Mouse (Mus musculus): ENCODE results near the gene 4930519G04Rik.
"Not testable (repeated sequence)": the region's sequence is repeated elsewhere in the genome, so short reads cannot be mapped to it uniquely, and the experiment has no call there.

The 4930519G04Rik gene

GRCm38 (mm10) chr5:114840481-114840880 is 13.0 kb upstream of the 4930519G04Rik start:
- DNase-seq (ENCODE audit: low spot score in 2 of 2), result not testable (repeated sequence)

GRCm38 (mm10) chr5:114842155-114842554 is 11.3 kb upstream of the 4930519G04Rik start:
- DNase-seq (ENCODE audit: low spot score in 2 of 2), result not testable (repeated sequence)

DNA sequence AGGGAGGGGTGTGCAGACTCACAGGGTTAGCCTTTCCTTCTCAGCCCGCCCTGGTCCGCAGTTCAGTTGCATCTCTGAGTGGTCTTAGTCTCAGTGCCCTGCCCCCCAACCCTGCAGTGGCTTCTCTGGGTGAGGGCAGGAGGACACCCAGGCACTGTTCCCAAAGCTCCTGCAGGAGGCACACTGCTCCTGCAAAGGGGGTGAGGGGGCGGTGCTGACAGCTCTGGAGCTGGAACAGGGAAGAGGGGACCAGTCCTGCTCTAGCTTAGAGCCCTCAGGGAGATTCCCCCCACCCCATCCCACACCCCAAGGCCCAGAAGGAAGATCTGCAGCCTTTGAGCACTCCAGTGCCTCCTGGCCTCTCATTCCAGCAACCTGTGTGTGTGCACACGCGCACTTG is 10.8 kb upstream of the 4930519G04Rik start:
- no peak for DNase-seq (ENCODE audit: low spot score in 2 of 2)

DNA sequence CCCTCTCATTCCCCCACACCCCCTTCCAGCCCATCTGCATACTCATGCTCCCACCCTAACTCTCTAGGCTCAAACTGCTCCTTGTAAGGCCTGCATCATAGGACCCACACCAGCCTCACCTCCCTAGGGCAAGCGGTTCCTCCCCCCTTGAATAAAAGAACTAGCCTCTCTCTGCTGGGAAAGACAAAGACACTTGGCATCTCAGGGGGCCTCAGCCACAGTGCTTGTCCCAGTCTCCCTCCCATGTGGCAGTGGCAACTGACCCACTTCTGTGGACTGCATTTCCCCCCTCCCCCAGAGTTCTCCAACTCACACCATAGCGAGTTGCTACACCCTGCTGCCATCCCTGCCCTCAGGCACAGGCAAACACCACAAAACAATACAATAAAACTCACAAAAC is 9.1 kb upstream of the 4930519G04Rik start:
- DNase-seq (ENCODE audit: low spot score in 2 of 2), result not testable (repeated sequence)

GRCm38 (mm10) chr5:114851565-114852236 is 1.8 kb upstream of the 4930519G04Rik start:
- DNase-seq (ENCODE audit: low spot score in 2 of 2), result no peak

DNA sequence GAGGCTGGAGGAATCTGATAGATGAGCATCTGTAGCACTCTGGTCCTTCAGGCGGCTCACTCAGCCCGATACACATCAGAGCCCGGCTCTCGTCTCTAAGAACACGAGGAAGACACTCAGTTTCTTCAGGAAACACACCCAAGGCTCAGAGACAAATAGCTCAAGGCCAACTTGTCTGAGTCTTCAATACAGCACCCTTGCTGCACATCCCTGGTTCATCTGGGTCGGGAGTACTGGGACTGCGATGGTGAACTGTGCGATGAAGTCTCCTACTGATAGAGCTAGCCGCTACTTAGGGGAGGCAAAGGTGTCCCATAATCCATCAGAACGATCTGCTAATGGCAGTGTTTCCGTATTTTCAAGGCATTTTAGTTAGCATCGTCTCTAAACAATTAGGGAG is 5.1 kb downstream of the 4930519G04Rik start, which contains the start of gene Gm9936:
Gene Gm9936, minus strand, starts transcription at position 101 of the 400 bp plus-strand sequence.
- no peak for DNase-seq (ENCODE audit: low spot score in 2 of 2)

DNA sequence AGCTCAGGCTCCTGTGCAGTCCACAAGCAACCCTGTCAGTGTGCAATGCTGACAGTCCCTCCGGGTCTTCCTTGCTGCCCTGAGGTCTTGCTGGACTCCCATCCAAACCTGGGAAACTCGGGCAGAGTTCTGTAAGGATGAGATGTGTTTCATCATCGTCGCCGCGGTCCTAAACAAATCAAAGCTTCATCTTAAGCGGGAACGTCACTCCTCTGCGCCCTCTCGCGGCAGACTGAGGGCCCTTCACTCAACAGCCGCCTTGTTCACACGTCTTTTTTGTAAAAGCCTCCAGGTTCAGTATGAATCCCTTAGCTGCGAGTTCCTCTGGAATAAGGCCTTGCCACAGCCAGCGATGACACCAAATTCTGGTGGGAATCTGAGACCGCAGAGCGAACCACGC is 5.8 kb downstream of the 4930519G04Rik start:
- peak; percentile 54 to 68 for DNase-seq (ENCODE audit: low spot score in 2 of 2)

DNA sequence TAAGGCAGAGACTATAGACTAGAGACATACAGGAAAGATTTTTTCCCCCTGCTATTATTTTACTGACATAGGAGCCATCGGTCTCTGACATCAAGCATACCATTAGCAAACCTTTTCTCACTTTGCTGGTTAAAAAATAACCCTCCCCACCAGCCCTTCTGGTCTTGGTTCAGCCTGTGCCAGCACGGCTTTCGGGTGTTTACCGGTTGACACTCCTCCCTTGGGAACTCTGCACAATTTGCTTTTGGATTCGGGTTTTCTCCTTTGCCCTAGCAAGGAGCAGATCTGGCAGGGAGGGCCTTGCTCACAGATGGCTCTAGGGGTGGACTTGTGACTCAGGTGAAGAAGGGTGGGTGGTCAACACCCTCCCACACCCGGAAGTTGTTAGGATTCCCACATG is 8.3 kb downstream of the 4930519G04Rik start:
- DNase-seq (ENCODE audit: low spot score in 2 of 2), result no peak

DNA sequence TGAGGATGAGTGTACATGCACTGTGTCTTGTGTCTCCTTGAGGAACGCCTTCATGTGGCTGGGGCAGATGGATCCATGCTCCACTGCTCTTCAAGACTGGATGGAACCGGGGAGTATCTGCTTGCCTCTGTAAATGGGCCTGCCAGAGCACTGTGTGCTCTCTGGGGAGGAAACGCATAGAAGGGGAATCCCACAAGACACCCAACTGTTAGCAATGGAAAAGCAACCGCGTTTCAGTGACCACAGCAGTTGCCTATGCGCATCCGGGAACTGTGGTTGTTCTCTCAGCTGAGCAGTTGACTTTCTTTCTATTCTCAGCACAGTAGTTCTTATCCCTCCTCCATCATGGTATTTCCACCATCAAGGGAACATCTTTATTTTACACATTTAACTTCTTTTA is 11.3 kb downstream of the 4930519G04Rik start:
- no peak for DNase-seq (ENCODE audit: low spot score in 2 of 2)

DNA sequence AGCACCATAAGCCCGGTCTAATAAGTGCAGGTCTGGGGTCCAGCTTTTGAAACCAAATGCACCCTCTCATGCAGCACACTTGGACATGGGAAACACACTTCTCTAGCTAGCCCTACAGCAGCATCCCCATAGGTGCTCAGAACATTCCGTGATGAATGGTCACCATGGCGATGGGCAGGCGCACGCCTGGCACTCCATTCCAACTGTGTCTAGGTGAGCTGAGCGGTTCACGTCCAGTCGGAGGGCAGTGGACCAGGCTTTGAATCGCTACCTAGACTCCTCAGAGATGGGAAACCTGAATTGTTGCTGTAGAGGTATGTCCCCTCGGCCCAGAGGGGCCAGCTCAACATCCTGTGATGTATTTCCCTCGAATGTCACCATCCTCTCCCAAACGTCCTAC is 11.8 kb downstream of the 4930519G04Rik start:
- DNase-seq (ENCODE audit: low spot score in 2 of 2), result no peak

- no peak for DNase-seq (ENCODE audit: low spot score in 2 of 2)
These were observed 22.4 kb downstream of the 4930519G04Rik start for GRCm38 (mm10) chr5:114875858-114876257.

DNA sequence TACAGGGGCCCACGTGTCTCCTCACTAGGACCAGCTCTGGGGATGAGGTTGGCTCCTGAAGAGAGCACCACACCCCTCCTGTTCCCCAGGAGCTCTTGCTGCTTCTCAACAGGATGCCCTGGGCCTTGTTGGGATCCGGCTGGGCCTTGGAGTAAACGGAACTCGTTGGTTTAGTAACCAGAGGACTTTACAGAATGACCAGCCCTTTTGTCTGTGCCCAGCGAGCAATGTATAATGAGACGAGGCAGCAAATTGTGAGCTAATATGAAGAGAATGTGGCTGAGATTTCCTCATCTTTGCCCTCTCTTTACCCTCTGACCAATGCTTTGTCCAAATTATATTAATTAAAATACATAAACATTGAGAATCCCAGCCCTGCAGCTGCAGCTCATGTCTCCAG is 22.9 kb downstream of the 4930519G04Rik start:
- DNase-seq (ENCODE audit: low spot score in 2 of 2), result no peak

DNA sequence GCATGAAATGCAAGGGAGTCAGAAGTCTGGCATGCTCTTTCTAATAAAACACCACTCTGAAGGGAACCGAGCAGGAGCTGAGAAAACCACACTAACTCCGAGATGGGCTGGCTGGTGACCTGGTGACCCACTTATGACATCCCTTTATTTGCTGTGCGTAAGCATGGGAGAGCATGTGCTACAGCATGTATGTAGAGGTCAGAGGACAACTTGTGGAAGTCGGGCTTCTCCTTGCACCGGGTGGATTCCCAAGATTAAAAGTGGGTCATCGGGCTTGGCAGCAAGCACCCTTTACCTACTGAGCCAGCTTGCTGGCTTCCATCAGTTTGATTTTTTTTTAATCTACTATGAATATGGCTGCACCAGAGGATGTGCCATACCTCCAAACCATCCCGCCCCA is 24.0 kb downstream of the 4930519G04Rik start:
- no peak for DNase-seq (ENCODE audit: low spot score in 2 of 2)

GRCm38 (mm10) chr5:114879399-114879798 is 25.9 kb downstream of the 4930519G04Rik start:
- no peak for DNase-seq (ENCODE audit: low spot score in 2 of 2)

DNA sequence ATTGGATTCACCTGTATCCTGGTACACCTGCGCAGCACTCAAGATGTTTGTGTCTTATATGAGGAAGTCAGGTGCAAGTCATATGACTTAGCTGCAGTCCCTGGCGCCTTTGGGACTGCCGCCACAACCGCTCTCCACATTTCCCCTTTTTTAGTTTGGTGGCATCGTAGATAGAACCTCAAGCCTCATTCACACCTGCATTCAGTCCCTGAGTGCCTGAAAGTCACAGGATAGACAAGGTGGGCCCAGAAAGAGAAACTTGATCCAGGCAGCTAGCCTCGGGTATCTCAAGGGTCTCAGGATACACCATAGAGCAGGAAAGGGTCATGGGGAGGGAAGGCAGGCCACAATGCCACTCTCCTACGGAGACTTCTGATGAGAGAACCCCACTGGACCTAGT is 28.9 kb downstream of the 4930519G04Rik start:
- DNase-seq (ENCODE audit: low spot score in 2 of 2), result not testable (repeated sequence)

GRCm38 (mm10) chr5:114883022-114883421 is 29.6 kb downstream of the 4930519G04Rik start:
- DNase-seq (ENCODE audit: low spot score in 2 of 2), result no peak

DNA sequence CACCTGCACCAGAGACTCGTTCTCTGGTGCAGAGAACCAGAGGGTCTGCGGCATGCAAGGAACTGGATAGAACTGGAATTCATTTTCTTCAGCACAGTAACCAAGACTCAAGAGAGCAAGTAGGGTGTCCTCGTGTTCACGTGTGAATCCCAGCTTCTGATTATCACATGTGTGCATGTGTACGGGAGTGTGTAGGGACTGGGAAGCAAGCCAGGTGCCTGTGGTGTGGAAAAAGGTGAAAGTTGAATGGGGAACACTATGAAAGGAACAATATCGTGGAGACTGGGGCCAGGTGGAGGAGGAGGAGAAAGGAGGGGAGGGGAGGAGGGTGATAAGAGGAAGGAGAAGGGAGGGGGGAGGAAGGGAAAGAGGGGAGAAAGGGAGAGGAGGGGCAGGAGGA is 33.3 kb downstream of the 4930519G04Rik start:
- DNase-seq (ENCODE audit: low spot score in 2 of 2), result no peak

DNA sequence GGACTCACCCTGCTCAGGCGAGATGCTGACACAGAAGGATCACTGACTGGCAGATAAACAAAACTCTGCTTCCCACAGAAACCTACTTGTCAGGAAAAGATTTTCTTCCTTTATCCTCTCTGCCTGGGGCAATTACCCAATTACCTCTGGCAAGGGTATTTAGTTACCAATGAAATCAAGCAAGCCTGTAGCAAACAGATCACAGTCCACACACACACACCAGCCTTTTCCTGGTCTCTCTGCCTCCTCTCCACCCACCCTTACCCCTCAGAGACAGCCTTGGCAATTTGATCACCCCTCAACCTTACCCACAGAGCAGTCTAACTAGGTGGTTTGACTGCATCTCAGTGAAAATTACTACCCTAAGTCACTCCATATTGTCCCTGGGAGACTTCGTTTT is 35.5 kb downstream of the 4930519G04Rik start:
- no peak for DNase-seq (ENCODE audit: low spot score in 2 of 2)

- no peak for DNase-seq (ENCODE audit: low spot score in 2 of 2)
These were observed 42.1 kb downstream of the 4930519G04Rik start for GRCm38 (mm10) chr5:114895542-114895941.

- no peak for DNase-seq (ENCODE audit: low spot score in 2 of 2)
These were observed 43.4 kb downstream of the 4930519G04Rik start, which contains the start of gene Oasl2 for GRCm38 (mm10) chr5:114896688-114897373. TSS of gene Oasl2 (plus strand) at chr5:114896936.

DNA sequence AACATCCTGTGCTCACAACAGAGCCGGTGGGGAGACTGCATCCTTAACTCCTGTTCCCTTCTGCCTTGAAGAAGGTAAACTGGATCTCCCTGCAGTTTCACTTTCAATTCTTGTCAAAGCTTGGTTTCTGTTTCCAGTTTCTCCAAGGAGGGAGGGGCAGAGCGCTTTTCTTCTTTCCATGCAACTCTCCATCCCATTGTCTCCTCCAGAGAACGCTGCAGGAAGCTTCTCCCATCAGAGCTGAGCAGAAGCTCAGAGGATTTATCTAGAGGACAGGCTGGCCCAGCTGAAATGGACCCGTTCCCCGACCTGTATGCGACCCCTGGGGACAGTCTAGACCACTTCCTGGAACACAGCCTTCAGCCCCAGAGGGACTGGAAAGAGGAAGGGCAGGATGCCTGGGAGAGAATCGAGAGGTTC is 43.9 kb downstream of the 4930519G04Rik start:
- DNase-seq (ENCODE audit: low spot score in 2 of 2), result no peak

- DNase-seq (ENCODE audit: low spot score in 2 of 2), result no peak
These were observed 45.4 kb downstream of the 4930519G04Rik start for GRCm38 (mm10) chr5:114898857-114899256.

GRCm38 (mm10) chr5:114902413-114902812 is 48.9 kb downstream of the 4930519G04Rik start:
- DNase-seq (ENCODE audit: low spot score in 2 of 2), result no peak

Measured in urinary bladder, adult 18-20 months (tissue).